Mouse (Mus musculus): Measurements from ENCODE around the gene Auh.

Auh gene

DNA sequence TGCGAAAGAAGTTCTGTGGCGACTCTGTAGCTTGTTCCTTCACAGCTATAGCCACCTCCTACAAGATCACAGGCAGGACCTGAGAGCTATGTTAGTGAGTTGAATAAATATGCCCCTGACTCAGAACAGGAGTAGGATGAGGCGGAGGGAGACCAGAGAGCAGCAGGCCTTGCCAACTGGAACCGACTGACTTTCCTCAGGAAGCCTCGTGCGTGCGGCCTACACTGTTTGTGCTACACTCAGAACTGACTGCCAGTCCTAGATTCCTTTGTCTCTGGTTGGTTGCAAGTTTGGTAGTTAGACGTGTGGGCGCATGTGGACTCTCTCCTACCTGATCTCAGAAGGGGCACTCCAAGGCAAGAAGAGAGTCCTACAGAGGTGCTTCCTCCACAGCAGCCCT lies 50.2 kb downstream of the Auh start:
- no peak for DNase-seq (ENCODE audit: low spot score in 2 of 2)

DNA sequence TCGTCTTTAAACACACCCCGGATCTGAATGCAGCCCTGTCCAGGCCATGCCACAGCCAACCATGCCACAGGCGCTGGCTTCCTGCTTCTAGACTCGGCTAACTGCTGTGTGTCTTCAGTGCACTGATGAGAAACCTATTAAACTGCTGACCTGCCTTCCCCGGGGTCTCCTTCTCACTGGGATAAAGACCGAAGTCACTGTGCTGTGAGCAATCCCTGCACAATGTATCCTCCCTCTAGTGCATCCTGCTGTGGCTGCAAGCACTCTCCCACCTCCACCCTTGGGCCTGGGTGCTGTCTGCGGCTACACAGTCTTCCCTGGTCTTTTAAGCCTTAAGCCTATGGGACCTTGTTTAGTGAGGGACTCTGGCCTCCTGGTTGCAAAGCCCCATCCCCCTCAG lies 50.7 kb downstream of the Auh start:
- no peak for DNase-seq (ENCODE audit: low spot score in 2 of 2)

DNA sequence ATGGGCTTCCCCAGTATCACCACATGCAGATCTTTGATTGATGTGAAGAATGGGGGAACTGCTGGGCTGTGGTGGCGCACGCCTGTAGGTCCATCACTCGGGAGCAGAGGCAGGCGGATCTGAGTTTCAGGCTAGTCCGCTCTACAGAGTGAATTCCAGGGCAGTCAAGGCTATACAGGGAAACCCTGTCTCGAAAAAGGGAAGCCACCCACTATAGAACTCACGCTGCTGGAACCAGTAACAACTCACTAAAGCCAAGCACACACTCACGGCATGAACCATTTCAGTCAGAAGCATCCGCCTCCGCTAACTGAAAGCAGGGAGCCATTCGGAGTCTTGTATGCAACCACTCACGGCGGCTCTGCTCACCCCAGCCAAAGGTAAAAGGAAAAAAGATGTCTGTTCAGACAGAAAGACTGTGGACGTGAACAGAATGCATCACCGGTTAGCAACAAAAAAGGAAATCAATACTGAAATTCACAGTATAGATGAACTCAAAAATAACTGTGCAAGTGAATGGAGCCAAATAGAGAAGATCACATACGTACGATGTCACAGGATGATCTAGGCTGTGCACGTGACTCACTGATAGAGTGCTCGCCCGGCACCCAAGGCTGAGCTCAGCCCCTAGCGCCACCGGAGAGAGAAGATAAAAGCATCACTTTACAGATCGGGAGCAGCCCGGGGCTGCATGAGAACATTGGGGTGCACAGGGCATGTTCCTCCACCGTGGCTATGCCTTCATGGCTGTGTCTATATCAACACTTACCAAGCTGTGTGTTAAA lies 53.7 kb downstream of the Auh start:
- peak in 1 of 2 experiments; percentile 10 for DNase-seq (ENCODE audit: low spot score in 2 of 2)

DNA sequence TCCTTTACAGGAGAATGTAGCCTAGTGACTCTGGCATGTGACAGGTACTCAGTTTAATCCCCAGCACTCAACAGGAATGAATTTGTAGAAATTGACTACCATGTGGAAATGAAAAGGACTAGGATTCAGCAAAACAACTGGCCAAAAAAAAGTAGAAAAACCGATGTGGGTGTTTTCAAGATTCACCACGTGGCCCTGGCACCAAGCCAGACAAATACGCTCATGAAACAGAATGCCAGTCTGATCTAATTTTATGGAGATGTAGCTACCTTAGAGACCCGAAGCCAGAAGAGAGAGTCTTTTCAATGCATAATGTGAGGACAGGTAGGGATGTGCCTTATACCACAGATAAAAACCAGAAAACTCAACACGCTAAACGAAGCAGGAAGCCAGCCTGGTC lies 54.4 kb downstream of the Auh start:
- no peak for DNase-seq (ENCODE audit: low spot score in 2 of 2)

- DNase-seq (ENCODE audit: low spot score in 2 of 2), result no peak
Measured at GRCm38 (mm10) chr13:52874338-52874737, 55.1 kb downstream of the Auh start.

- DNase-seq (ENCODE audit: low spot score in 2 of 2), result no peak
Measured at GRCm38 (mm10) chr13:52873923-52874322, 55.6 kb downstream of the Auh start.

GRCm38 (mm10) chr13:52866005-52866792 lies 63.3 kb downstream of the Auh start:
- DNase-seq (ENCODE audit: low spot score in 2 of 2), result no peak

DNA sequence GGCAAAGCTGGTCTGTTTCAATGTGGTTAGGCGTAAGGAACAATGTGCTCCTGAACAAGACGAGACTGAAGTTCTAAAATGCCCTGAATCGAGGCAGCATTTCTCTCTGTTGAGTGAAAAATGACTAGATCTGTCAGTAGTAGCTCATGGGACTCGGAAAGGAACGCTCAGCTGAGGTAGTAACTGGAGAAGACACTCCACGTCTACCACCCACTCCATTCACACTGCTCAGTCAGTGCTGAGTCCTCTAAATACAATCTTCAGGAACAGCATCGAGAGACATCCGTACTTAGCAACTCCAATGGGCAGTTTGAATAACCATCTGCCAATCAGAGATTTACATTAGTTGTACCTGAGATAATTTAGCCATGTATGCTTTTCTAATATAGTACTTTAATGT lies 66.0 kb downstream of the Auh start:
- DNase-seq (ENCODE audit: low spot score in 2 of 2), result no peak

- no peak for DNase-seq (ENCODE audit: low spot score in 2 of 2)
Measured at GRCm38 (mm10) chr13:52860006-52860685, 69.3 kb downstream of the Auh start.

DNA sequence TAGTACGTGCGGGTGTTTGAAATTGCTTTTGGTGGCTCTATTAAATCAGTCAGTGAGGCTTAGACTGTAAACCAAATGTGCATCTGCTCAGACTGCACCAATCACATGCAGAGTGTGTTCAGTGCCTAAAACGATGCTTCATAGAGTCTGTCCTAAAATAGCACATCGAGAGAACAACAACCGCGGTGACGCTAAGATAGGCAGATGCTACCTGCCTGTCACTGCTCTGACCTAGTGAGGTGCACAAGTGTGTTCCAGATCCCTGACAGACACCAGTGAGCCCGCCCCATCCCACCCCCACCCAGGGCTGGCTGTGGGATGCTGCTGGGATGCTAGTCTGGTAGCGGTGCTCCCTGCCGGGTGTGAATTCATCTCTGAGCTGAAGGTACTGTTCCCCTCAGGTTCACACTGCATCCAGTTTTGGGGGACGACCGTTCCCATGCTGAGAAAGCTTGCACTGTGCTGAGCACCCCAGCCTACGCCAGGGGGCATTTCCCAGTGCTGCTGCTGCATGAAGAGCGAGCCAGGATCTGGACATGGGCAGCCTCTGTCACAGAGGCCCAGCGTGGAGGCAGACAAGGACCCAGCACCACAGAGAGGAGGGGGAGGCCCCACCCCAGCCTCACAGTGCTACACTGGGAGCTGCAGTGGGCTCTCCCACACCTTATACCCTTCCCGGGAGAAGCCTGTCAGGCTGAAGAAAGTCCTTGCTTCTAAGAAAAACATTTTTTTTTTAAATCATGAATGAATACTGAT lies 70.2 kb downstream of the Auh start:
- DNase-seq (ENCODE audit: low spot score in 2 of 2), result no peak

DNA sequence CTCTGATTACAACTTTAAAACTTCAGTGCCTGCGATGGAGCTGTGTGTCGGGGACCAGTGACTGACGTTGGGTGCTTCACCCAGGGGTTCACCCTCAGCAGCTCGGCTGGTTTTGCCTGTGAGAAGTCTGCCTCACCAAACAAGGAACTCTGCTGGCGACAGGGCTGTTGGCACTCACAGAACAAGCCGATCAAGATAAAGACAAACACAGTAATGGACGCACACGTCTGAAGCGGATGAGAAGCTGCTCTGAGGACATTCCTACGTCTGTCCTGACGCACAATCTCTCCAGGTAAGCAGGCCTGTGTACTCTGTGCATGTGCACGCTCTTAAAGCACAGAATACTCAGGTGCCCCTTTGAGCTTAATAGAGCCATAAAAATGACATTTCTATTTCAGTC lies 71.1 kb downstream of the Auh start:
- DNase-seq (ENCODE audit: low spot score in 2 of 2), result no peak

GRCm38 (mm10) chr13:52857781-52858180 lies 71.7 kb downstream of the Auh start:
- DNase-seq (ENCODE audit: low spot score in 2 of 2), result no peak

DNA sequence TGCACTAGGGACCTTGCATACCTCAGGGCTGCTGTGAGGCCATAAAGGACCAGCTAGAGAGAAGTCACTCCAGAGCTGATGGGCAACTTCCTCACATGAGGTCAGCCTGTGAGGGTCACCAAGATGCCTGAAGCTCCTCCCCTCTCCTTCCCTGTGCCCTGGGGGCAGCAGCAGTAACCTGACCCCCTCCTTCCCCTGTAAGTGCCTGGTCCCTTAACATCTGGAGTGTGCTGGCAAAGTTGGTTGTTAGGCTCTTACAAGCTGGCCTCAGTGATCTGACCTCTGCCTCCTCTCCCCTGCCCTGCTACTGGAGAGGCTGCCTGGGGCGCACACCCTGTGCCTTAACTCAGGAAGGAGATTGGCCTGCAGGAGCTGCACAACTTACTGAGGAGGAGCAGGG lies 75.9 kb downstream of the Auh start:
- no peak for DNase-seq (ENCODE audit: low spot score in 2 of 2)

DNA sequence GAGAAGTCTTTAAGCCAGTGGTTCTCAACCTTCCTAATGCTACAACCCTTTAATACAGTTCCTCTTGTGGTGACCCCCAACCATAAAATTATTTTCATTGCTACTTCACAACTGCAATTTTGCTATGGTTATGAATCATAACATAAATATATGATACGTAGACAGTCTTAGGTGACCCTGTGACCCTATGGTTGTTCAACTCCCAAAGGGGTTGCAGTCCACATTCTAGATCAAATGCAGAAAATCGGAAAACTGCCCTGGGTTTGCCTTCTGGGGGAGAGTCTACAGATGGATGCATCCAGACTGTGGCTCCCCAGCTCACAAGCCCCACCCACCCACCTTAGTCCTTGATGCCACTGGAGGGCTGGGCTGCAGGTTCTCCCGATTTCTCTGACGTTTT lies 77.6 kb downstream of the Auh start:
- DNase-seq (ENCODE audit: low spot score in 2 of 2), result no peak

GRCm38 (mm10) chr13:52850024-52850723 lies 79.3 kb downstream of the Auh start:
- DNase-seq (ENCODE audit: low spot score in 2 of 2), result no peak

DNA sequence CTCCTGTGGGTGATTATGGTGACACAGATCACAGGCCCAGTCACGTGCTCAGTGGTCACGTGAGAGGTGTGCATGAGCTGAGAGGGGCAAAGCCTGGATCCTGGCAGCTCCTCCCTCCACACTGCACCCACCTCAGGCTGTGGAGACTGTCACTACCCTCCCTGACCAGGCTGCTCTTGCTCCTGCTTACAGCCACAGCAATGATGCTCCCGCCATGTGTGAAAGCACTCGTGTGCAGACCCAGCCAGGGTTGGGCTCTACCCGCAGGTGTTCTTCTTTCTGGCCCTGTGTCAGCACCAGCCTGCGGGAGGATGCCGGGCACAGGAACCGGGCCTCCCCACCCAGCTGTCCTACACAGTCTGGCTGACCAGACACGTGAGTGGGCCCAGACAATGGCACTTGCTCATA lies 80.1 kb downstream of the Auh start:
- no peak for DNase-seq (ENCODE audit: low spot score in 2 of 2)

- no peak for DNase-seq (ENCODE audit: low spot score in 2 of 2)
Measured at GRCm38 (mm10) chr13:52847481-52847880, 82.0 kb downstream of the Auh start.

DNA sequence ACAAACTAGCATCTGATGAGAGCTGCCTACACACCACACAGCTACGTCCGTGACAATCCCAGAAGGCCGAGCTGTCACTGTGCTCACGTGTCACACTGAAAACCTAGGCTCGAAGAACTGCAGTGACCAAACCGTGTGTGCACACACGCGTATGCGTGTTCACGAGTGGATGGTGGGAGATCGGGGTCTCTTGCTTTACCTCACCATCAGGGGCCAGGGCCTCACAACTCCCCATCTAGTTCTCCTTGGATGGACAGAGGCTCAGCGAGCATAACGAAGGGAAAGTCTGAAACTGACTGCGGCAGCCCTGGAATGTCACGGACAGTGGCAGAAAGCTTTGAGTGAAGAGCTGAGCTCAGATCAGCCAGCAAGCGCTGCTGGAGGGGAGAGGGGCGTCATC lies 82.4 kb downstream of the Auh start:
- DNase-seq (ENCODE audit: low spot score in 2 of 2), result no peak

DNA sequence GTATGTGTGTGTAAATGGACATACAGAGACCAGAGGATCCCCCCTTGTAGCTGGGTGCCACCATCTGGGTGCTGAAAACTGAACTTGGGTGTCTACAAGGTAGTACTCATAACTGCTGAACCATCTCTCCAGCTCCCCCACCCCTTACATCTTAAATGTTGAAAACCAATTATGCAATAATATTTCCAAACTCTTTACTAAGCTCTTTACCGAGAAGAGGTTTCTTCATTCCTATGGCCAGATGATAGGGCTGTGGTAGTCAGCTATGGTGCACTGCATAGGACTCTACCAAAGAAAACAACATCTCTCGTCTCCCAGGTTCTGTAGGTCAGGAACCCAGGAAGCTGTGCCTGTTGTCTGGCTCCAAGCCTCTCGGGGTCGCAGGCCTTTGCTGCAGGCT lies 83.9 kb downstream of the Auh start:
- no peak for DNase-seq (ENCODE audit: low spot score in 2 of 2)

GRCm38 (mm10) chr13:52843536-52844178 lies 85.8 kb downstream of the Auh start:
- no peak for DNase-seq (ENCODE audit: low spot score in 2 of 2)

- no peak for DNase-seq (ENCODE audit: low spot score in 2 of 2)
Measured at GRCm38 (mm10) chr13:52836231-52836630, 93.2 kb downstream of the Auh start.
